Mouse (Mus musculus): ENCODE measurements around the gene Fgf15. TPM values are rescaled to one million over a fixed set of nuclear protein-coding genes. Genes with fewer than 3 reads are reported as not detected.

The Fgf15 gene
- polyA plus RNA-seq, 1 experiment = not detected

- TF ChIP-seq TAL1 (IDR thresholded peaks at IDR 0.05; ENCODE audit: low read length) (no peak), GATA1 (IDR thresholded peaks at IDR 0.05; ENCODE audit: low read length) (no peak)
- H3K27me3 ChIP-seq (ENCODE audit: control insufficient read depth) = peaks cover 84% of the 10 kb centered on the region
- peaks cover 6% of the 10 kb centered on the region; the same call in 1 of the 2 replicates for H3K9me3 ChIP-seq (ENCODE audit: control insufficient read depth, low read length)
- no peaks in the 10 kb centered on the region for H3K36me3 ChIP-seq (ENCODE audit: control insufficient read depth)
- no peaks in the 10 kb centered on the region for H3K4me1 ChIP-seq (ENCODE audit: control insufficient read depth)
- H3K4me3 ChIP-seq (replicated peaks) = no peak overlapping the region
Observed at GRCm38 (mm10) chr7:144862126-144862525, 34.2 kb upstream of the Fgf15 start.

GRCm38 (mm10) chr7:144862712-144863111 lies 33.6 kb upstream of the Fgf15 start:
- no peak for TF ChIP-seq GATA1 (IDR thresholded peaks at IDR 0.05; ENCODE audit: low read length)
- TF ChIP-seq TAL1 (IDR thresholded peaks at IDR 0.05; ENCODE audit: low read length) = no peak
- H3K36me3 ChIP-seq (ENCODE audit: control insufficient read depth) = no peaks in the 10 kb centered on the region
- H3K9me3 ChIP-seq (ENCODE audit: control insufficient read depth, low read length) = peaks cover 6% of the 10 kb centered on the region; the same call in 1 of the 2 replicates
- peaks cover 89% of the 10 kb centered on the region for H3K27me3 ChIP-seq (ENCODE audit: control insufficient read depth)
- no peaks in the 10 kb centered on the region for H3K4me1 ChIP-seq (ENCODE audit: control insufficient read depth)
- H3K4me3 ChIP-seq (replicated peaks) = no peak overlapping the region

GRCm38 (mm10) chr7:144863196-144863595 lies 33.1 kb upstream of the Fgf15 start:
- H3K9me3 ChIP-seq (ENCODE audit: control insufficient read depth, low read length) = peaks cover 6% of the 10 kb centered on the region; the same call in 1 of the 2 replicates
- H3K4me1 ChIP-seq (ENCODE audit: control insufficient read depth) = no peaks in the 10 kb centered on the region
- peaks cover 87% of the 10 kb centered on the region for H3K27me3 ChIP-seq (ENCODE audit: control insufficient read depth)
- TF ChIP-seq TAL1 (IDR thresholded peaks at IDR 0.05; ENCODE audit: low read length) = no peak
- TF ChIP-seq GATA1 (IDR thresholded peaks at IDR 0.05; ENCODE audit: low read length) = no peak
- no peaks in the 10 kb centered on the region for H3K36me3 ChIP-seq (ENCODE audit: control insufficient read depth)
- no peak overlapping the region for H3K4me3 ChIP-seq (replicated peaks)

- peaks cover 80% of the 10 kb centered on the region for H3K27me3 ChIP-seq (ENCODE audit: control insufficient read depth)
- H3K9me3 ChIP-seq (ENCODE audit: control insufficient read depth, low read length) = peaks cover 6% of the 10 kb centered on the region; the same call in 1 of the 2 replicates
- TF ChIP-seq GATA1 (IDR thresholded peaks at IDR 0.05; ENCODE audit: low read length) (no peak), TAL1 (IDR thresholded peaks at IDR 0.05; ENCODE audit: low read length) (no peak)
- H3K36me3 ChIP-seq (ENCODE audit: control insufficient read depth) = no peaks in the 10 kb centered on the region
- no peaks in the 10 kb centered on the region for H3K4me1 ChIP-seq (ENCODE audit: control insufficient read depth)
- H3K4me3 ChIP-seq (replicated peaks) = no peak overlapping the region
Observed at GRCm38 (mm10) chr7:144864160-144864670, 32.1 kb upstream of the Fgf15 start.

GRCm38 (mm10) chr7:144867161-144867560 lies 29.2 kb upstream of the Fgf15 start:
- Histone ChIP-seq H3K4me1 (ENCODE audit: control insufficient read depth) (no peaks in the 10 kb centered on the region), H3K36me3 (ENCODE audit: control insufficient read depth) (no peaks in the 10 kb centered on the region), H3K4me3 (replicated peaks) (no peak overlapping the region), H3K27me3 (ENCODE audit: control insufficient read depth) (peaks cover 51% of the 10 kb centered on the region), H3K9me3 (ENCODE audit: control insufficient read depth, low read length) (no peaks in the 10 kb centered on the region)
- no peak for TF ChIP-seq GATA1 (IDR thresholded peaks at IDR 0.05; ENCODE audit: low read length)
- no peak for TF ChIP-seq TAL1 (IDR thresholded peaks at IDR 0.05; ENCODE audit: low read length)

GRCm38 (mm10) chr7:144867602-144868001 lies 28.7 kb upstream of the Fgf15 start:
- H3K4me1 ChIP-seq (ENCODE audit: control insufficient read depth) = no peaks in the 10 kb centered on the region
- H3K27me3 ChIP-seq (ENCODE audit: control insufficient read depth) = peaks cover 46% of the 10 kb centered on the region
- no peaks in the 10 kb centered on the region for H3K36me3 ChIP-seq (ENCODE audit: control insufficient read depth)
- TF ChIP-seq GATA1 (IDR thresholded peaks at IDR 0.05; ENCODE audit: low read length) (no peak), TAL1 (IDR thresholded peaks at IDR 0.05; ENCODE audit: low read length) (no peak)
- no peaks in the 10 kb centered on the region for H3K9me3 ChIP-seq (ENCODE audit: control insufficient read depth, low read length)
- no peak overlapping the region for H3K4me3 ChIP-seq (replicated peaks)

- H3K27me3 ChIP-seq (ENCODE audit: control insufficient read depth) = peaks cover 5% of the 10 kb centered on the region
- H3K36me3 ChIP-seq (ENCODE audit: control insufficient read depth) = no peaks in the 10 kb centered on the region
- no peaks in the 10 kb centered on the region for H3K4me1 ChIP-seq (ENCODE audit: control insufficient read depth)
- H3K4me3 ChIP-seq (replicated peaks) = no peak overlapping the region
- TF ChIP-seq GATA1 (IDR thresholded peaks at IDR 0.05; ENCODE audit: low read length) (no peak), TAL1 (IDR thresholded peaks at IDR 0.05; ENCODE audit: low read length) (no peak)
- no peaks in the 10 kb centered on the region for H3K9me3 ChIP-seq (ENCODE audit: control insufficient read depth, low read length)
Observed at GRCm38 (mm10) chr7:144872420-144872819, 23.9 kb upstream of the Fgf15 start.

GRCm38 (mm10) chr7:144873160-144873559 lies 23.2 kb upstream of the Fgf15 start:
- TF ChIP-seq TAL1 (IDR thresholded peaks at IDR 0.05; ENCODE audit: low read length) = no peak
- H3K36me3 ChIP-seq (ENCODE audit: control insufficient read depth) = no peaks in the 10 kb centered on the region
- no peak overlapping the region for H3K4me3 ChIP-seq (replicated peaks)
- no peaks in the 10 kb centered on the region for H3K9me3 ChIP-seq (ENCODE audit: control insufficient read depth, low read length)
- H3K27me3 ChIP-seq (ENCODE audit: control insufficient read depth) = peaks cover 2% of the 10 kb centered on the region; the same call in 1 of the 2 replicates
- no peaks in the 10 kb centered on the region for H3K4me1 ChIP-seq (ENCODE audit: control insufficient read depth)

GRCm38 (mm10) chr7:144874226-144874625 lies 22.1 kb upstream of the Fgf15 start:
- Histone ChIP-seq H3K36me3 (ENCODE audit: control insufficient read depth) (no peaks in the 10 kb centered on the region), H3K9me3 (ENCODE audit: control insufficient read depth, low read length) (no peaks in the 10 kb centered on the region), H3K4me3 (replicated peaks) (no peak overlapping the region), H3K27me3 (ENCODE audit: control insufficient read depth) (peaks cover 2% of the 10 kb centered on the region; the same call in 1 of the 2 replicates), H3K4me1 (ENCODE audit: control insufficient read depth) (no peaks in the 10 kb centered on the region)
- no peak for TF ChIP-seq TAL1 (IDR thresholded peaks at IDR 0.05; ENCODE audit: low read length)
- TF ChIP-seq GATA1 (IDR thresholded peaks at IDR 0.05; ENCODE audit: low read length) = no peak

GRCm38 (mm10) chr7:144878401-144878800 lies 17.9 kb upstream of the Fgf15 start:
- TF ChIP-seq TAL1 (IDR thresholded peaks at IDR 0.05; ENCODE audit: low read length) (no peak), GATA1 (IDR thresholded peaks at IDR 0.05; ENCODE audit: low read length) (no peak)
- Histone ChIP-seq H3K27me3 (ENCODE audit: control insufficient read depth) (peaks cover 2% of the 10 kb centered on the region; the same call in 1 of the 2 replicates), H3K4me1 (ENCODE audit: control insufficient read depth) (no peaks in the 10 kb centered on the region), H3K36me3 (ENCODE audit: control insufficient read depth) (no peaks in the 10 kb centered on the region), H3K4me3 (replicated peaks) (no peak overlapping the region), H3K9me3 (ENCODE audit: control insufficient read depth, low read length) (no peaks in the 10 kb centered on the region)
